ENCODE assay signal across 15 mouse cellular contexts in the genomic region with DNA sequence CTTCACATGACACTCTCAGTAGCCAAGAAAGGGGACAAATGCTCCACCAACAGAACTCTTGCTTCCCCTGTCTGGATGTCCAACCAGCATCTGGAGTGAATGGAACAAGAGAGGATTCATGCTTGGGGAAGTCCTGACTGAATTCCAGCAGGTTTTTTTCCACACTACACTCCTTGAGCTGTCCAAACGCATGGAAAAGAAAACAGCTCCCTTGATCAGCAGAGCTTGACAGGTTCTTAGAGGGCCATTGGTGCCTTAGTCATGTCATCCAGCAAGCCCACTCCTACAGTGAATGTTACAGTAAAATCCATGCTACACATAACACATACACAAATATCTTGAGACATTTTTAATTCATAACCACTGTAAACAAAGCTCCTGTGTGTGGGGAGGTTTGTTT.
"Had no signal": no experiment of that assay in that cellular context is flagged by ENCODE, and none has a peak within 500 bp of the region (broad histone marks: within the 10 kb centered on the region; RNA-seq: fewer than 3 reads in every experiment).

No protein-coding gene starts in this region.

- H3K9ac ChIP-seq: neural tube, embryonic 15.5 days; stomach, embryonic 15.5 days had no signal

- H3K4me1 ChIP-seq: neural tube, embryonic 15.5 days; stomach, embryonic 15.5 days had no signal

- H3K27me3 ChIP-seq: neural tube, embryonic 15.5 days; stomach, embryonic 15.5 days had no signal

- H3K27ac ChIP-seq: neural tube, embryonic 15.5 days; stomach, embryonic 15.5 days; stomach, postnatal 0 days had no signal

- H3K36me3 ChIP-seq: neural tube, embryonic 15.5 days; stomach, embryonic 15.5 days had no signal

- H3K4me3 ChIP-seq: neural tube, embryonic 15.5 days; stomach, embryonic 15.5 days had no signal

- H3K9me3 ChIP-seq: neural tube, embryonic 15.5 days; stomach, embryonic 15.5 days had no signal

- H3K4me2 ChIP-seq: neural tube, embryonic 15.5 days; stomach, embryonic 15.5 days had no signal

- DNase-seq: retina, postnatal 1 day; right cerebral cortex, adult 18-20 months; right cerebral cortex, postnatal 14 days; right cerebral cortex, postnatal 25 days; right cerebral cortex, postnatal 4 days; spleen, adult 18-20 months; thymus, adult 18-20 months; thymus, adult 2 months; thymus, postnatal 14 days; thymus, postnatal 25 days; thymus, postnatal 36 days; thymus, postnatal 4 days had no signal
